Mouse (Mus musculus) hindbrain, embryonic 14.5 days (tissue): ENCODE results near the gene Lipc. TPM values are rescaled to one million over a fixed set of nuclear protein-coding genes. Genes with fewer than 3 reads are reported as not detected.

Experiments
- ATAC-seq: fragments of 200-750 bp; cut with Nextera tagmentation; 2 replicates; pipeline ENCODE4 v1.8.0; 2017; ENCODE audit warnings: moderate number of reproducible peaks, mild to moderate bottlenecking, moderate TSS enrichment, moderate library complexity; ENCODE audit not compliant: low FRiP score
- DNase-seq: peaks from one replicate; pipeline ENCODE4 v3.0.0-alpha.2; 2015; ENCODE audit warnings: low spot score
- H3K27ac ChIP-seq: fragments of 300-500 bp; sonication (generic); 2 replicates; pipeline ENCODE4 v1.5.1; 2014; ENCODE audit warnings: mild to moderate bottlenecking, moderate library complexity
- H3K27me3 ChIP-seq: fragments of 300-500 bp; sonication (generic); 2 replicates; pipeline ENCODE4 v1.6.1; 2014; ENCODE audit warnings: mild to moderate bottlenecking, low read length, mixed read lengths; ENCODE audit not compliant: control insufficient read depth, insufficient read depth
- H3K36me3 ChIP-seq: fragments of 300-500 bp; sonication (generic); replicated peaks from 2 replicates; pipeline ENCODE4 v1.6.1; 2014; ENCODE audit not compliant: control insufficient read depth, insufficient read depth
- H3K4me1 ChIP-seq: fragments of 300-500 bp; sonication (generic); replicated peaks from 2 replicates; pipeline ENCODE4 v1.6.1; 2014; ENCODE audit warnings: antibody characterized with exemption, low read length, mixed read lengths; ENCODE audit not compliant: control insufficient read depth, insufficient read depth
- H3K4me2 ChIP-seq: fragments of 300-500 bp; sonication (generic); replicated peaks from 2 replicates; pipeline ENCODE4 v1.6.1; 2014; ENCODE audit warnings: mild to moderate bottlenecking, moderate library complexity
- H3K4me3 ChIP-seq: fragments of 300-500 bp; sonication (generic); replicated peaks from 2 replicates; pipeline ENCODE4 v1.5.1; 2014; ENCODE audit warnings: mild to moderate bottlenecking, low read length
- H3K9ac ChIP-seq: fragments of 300-500 bp; sonication (generic); 2 replicates; pipeline ENCODE4 v1.6.1; 2014
- H3K9me3 ChIP-seq: fragments of 300-500 bp; sonication (generic); 2 replicates; pipeline ENCODE4 v1.6.1; 2016; ENCODE audit warnings: low read length; ENCODE audit not compliant: control insufficient read depth
- WGBS: fragments of 180-500 bp; shearing (Covaris S2); extraction: QIAGEN DNeasy Blood & Tissue Kit; methylation state at CpG from one replicate; pipeline ENCODE4 v1.1.7; 2014; 5-methylcytosine and 5-hydroxymethylcytosine counted together
- polyA plus RNA-seq: library from polyadenylated mRNA; unstranded; fragments of >200 nt; fragmentation: Nextera tagmentation; extraction: Ambion mirVana; gene quantifications from 2 replicates; pipeline ENCODE4 v1.2.1, GENCODE M21; 2014

The Lipc gene
- polyA plus RNA-seq, 1 experiment from 2014 or later = 0.11 TPM

- Histone ChIP-seq H3K9ac (no peak overlapping the region), H3K27me3 (no peaks in the 10 kb centered on the region), H3K27ac (no peak overlapping the region), H3K36me3 (no peaks in the 10 kb centered on the region), H3K4me2 (no peak overlapping the region), H3K4me3 (no peak overlapping the region), H3K9me3 (no peaks in the 10 kb centered on the region), H3K4me1 (no peaks in the 10 kb centered on the region)
- 69% methylated on average over 6 of the region's 6 CpGs for WGBS
- DNase-seq (no peak), ATAC-seq (no peak)
Measured at GRCm38 (mm10) chr9:70830844-70831529, 121.0 kb downstream of the Lipc start.

GRCm38 (mm10) chr9:70829784-70830488 is 122.1 kb downstream of the Lipc start:
- Histone ChIP-seq H3K27ac (no peak overlapping the region), H3K4me2 (no peak overlapping the region), H3K4me3 (no peak overlapping the region), H3K4me1 (no peaks in the 10 kb centered on the region), H3K27me3 (no peaks in the 10 kb centered on the region), H3K9ac (no peak overlapping the region), H3K36me3 (no peaks in the 10 kb centered on the region), H3K9me3 (no peaks in the 10 kb centered on the region)
- DNase-seq (no peak), ATAC-seq (no peak)
- WGBS = 81% methylated on average over 7 of the region's 7 CpGs

- Histone ChIP-seq H3K36me3 (no peaks in the 10 kb centered on the region), H3K9ac (no peak overlapping the region), H3K4me1 (no peaks in the 10 kb centered on the region), H3K9me3 (no peaks in the 10 kb centered on the region), H3K4me3 (no peak overlapping the region), H3K4me2 (no peak overlapping the region), H3K27ac (no peak overlapping the region), H3K27me3 (no peaks in the 10 kb centered on the region)
- no peak for ATAC-seq
- DNase-seq = no peak
- WGBS = 93% methylated on average over 6 of the region's 6 CpGs
Measured at GRCm38 (mm10) chr9:70827911-70828310, 124.1 kb downstream of the Lipc start.

- Histone ChIP-seq H3K4me3 (no peak overlapping the region), H3K27ac (no peak overlapping the region), H3K4me1 (no peaks in the 10 kb centered on the region), H3K27me3 (no peaks in the 10 kb centered on the region), H3K4me2 (no peak overlapping the region), H3K36me3 (no peaks in the 10 kb centered on the region), H3K9ac (no peak overlapping the region), H3K9me3 (no peaks in the 10 kb centered on the region)
- DNase-seq (no peak), ATAC-seq (no peak)
- 87% methylated on average over 3 of the region's 3 CpGs for WGBS
Measured at GRCm38 (mm10) chr9:70824103-70824502, 127.9 kb downstream of the Lipc start.

- no peaks in the 10 kb centered on the region for H3K27me3 ChIP-seq
- DNase-seq = no peak
- 83% methylated on average over 14 of the region's 14 CpGs for WGBS
- no peak overlapping the region for H3K4me2 ChIP-seq
- no peaks in the 10 kb centered on the region for H3K36me3 ChIP-seq
- no peak for ATAC-seq
- no peak overlapping the region for H3K9ac ChIP-seq
- H3K27ac ChIP-seq = no peak overlapping the region
- no peak overlapping the region for H3K4me3 ChIP-seq
- no peaks in the 10 kb centered on the region for H3K9me3 ChIP-seq
- H3K4me1 ChIP-seq = peaks cover 15% of the 10 kb centered on the region
Measured at GRCm38 (mm10) chr9:70818739-70819138, 133.3 kb downstream of the Lipc start.

GRCm38 (mm10) chr9:70817396-70817795 is 134.6 kb downstream of the Lipc start:
- ATAC-seq (no peak), DNase-seq (no peak)
- no peaks in the 10 kb centered on the region for H3K36me3 ChIP-seq
- no peaks in the 10 kb centered on the region for H3K9me3 ChIP-seq
- peak overlapping the region; percentile 41 for H3K27ac ChIP-seq
- no peak overlapping the region for H3K9ac ChIP-seq
- H3K4me1 ChIP-seq = peaks cover 15% of the 10 kb centered on the region
- H3K27me3 ChIP-seq = no peaks in the 10 kb centered on the region
- H3K4me2 ChIP-seq = no peak overlapping the region
- 7% methylated on average over 1 of the region's 1 CpGs for WGBS
- H3K4me3 ChIP-seq = no peak overlapping the region

- DNase-seq = no peak
- Histone ChIP-seq H3K4me3 (no peak overlapping the region), H3K4me2 (no peak overlapping the region), H3K9ac (no peak overlapping the region), H3K4me1 (peaks cover 15% of the 10 kb centered on the region), H3K27me3 (no peaks in the 10 kb centered on the region), H3K36me3 (no peaks in the 10 kb centered on the region), H3K27ac (peak overlapping the region; percentile 41; the same call in 1 of the 2 replicates), H3K9me3 (no peaks in the 10 kb centered on the region)
- WGBS = 60% methylated on average over 14 of the region's 14 CpGs
- no peak for ATAC-seq
Measured at GRCm38 (mm10) chr9:70816701-70817305, 135.2 kb downstream of the Lipc start.

- no peak overlapping the region for H3K4me3 ChIP-seq
- no peak overlapping the region for H3K9ac ChIP-seq
- WGBS = 96% methylated on average over 12 of the region's 12 CpGs
- H3K4me1 ChIP-seq = peaks cover 12% of the 10 kb centered on the region
- no peaks in the 10 kb centered on the region for H3K9me3 ChIP-seq
- DNase-seq = no peak
- no peaks in the 10 kb centered on the region for H3K27me3 ChIP-seq
- H3K27ac ChIP-seq = no peak overlapping the region
- no peak for ATAC-seq
- H3K36me3 ChIP-seq = no peaks in the 10 kb centered on the region
- no peak overlapping the region for H3K4me2 ChIP-seq
Measured at GRCm38 (mm10) chr9:70812551-70812950, 139.5 kb downstream of the Lipc start.

- H3K4me2 ChIP-seq = no peak overlapping the region
- no peak for DNase-seq
Measured at GRCm38 (mm10) chr9:70807714-70808113, 144.3 kb downstream of the Lipc start.

More at GRCm38 (mm10) chr9:70807714-70808113, 144.3 kb downstream of the Lipc start:
- no peak overlapping the region for H3K27ac ChIP-seq
- H3K4me1 ChIP-seq = no peaks in the 10 kb centered on the region
- no peaks in the 10 kb centered on the region for H3K27me3 ChIP-seq
- H3K36me3 ChIP-seq = no peaks in the 10 kb centered on the region
- no peak for ATAC-seq
- H3K9ac ChIP-seq = no peak overlapping the region
- WGBS = 58% methylated on average over 11 of the region's 11 CpGs
- no peak overlapping the region for H3K4me3 ChIP-seq
- H3K9me3 ChIP-seq = no peaks in the 10 kb centered on the region
